Mouse (Mus musculus) heart, embryonic 10.5 days (tissue): Measurements from ENCODE around the gene Nup214. TPM values are rescaled to one million over a fixed set of nuclear protein-coding genes. Genes with fewer than 3 reads are reported as not detected.
A peak's percentile ranks its signal among the peaks of the same experiment; 100 is the strongest.

Experiments used
- DNase-seq: peaks from one replicate; pipeline ENCODE4 v3.0.0-alpha.2; 2017; ENCODE audit warnings: low spot score
- H3K27ac ChIP-seq: fragments of 300-500 bp; sonication (generic); 2 replicates; pipeline ENCODE4 v1.5.1; 2016; ENCODE audit warnings: mild to moderate bottlenecking
- H3K27me3 ChIP-seq: fragments of 300-500 bp; sonication (generic); 2 replicates; pipeline ENCODE4 v1.6.1; 2016; ENCODE audit warnings: mild to moderate bottlenecking; ENCODE audit not compliant: poor library complexity, insufficient read depth, severe bottlenecking
- H3K36me3 ChIP-seq: fragments of 300-500 bp; sonication (generic); 2 replicates; pipeline ENCODE4 v1.6.1; 2016; ENCODE audit warnings: mild to moderate bottlenecking, moderate library complexity
- H3K4me1 ChIP-seq: fragments of 300-500 bp; sonication (generic); 2 replicates; pipeline ENCODE4 v1.6.1; 2016; ENCODE audit warnings: mild to moderate bottlenecking
- H3K4me3 ChIP-seq: fragments of 300-500 bp; sonication (generic); 2 replicates; pipeline ENCODE4 v1.5.1; 2016; ENCODE audit warnings: mild to moderate bottlenecking, moderate library complexity
- H3K9me3 ChIP-seq: fragments of 300-500 bp; sonication (generic); 2 replicates; pipeline ENCODE4 v1.6.1; 2016; ENCODE audit warnings: mild to moderate bottlenecking, moderate library complexity
- WGBS: fragments of 180-500 bp; shearing (Covaris S2); methylation state at CpG from one replicate; pipeline ENCODE4 v1.1.7; 2016; 5-methylcytosine and 5-hydroxymethylcytosine counted together
- polyA plus RNA-seq: library from polyadenylated mRNA; unstranded; fragments of >200 nt; fragmentation: Nextera tagmentation; extraction: Ambion mirVana; gene quantifications from 2 replicates; pipeline ENCODE4 v1.2.1, GENCODE M21; 2016

Nup214 gene
- 76.5 and 83.8 TPM in 2 replicates for polyA plus RNA-seq

- peak; percentile 99 for DNase-seq
- WGBS: under 1% methylated on average over 60 of the region's 60 CpGs
- Histone ChIP-seq H3K4me3 (peak within 1 kb of the TSS; percentile 98), H3K36me3 (peaks cover 60% of the 10 kb centered on the region), H3K4me1 (peaks cover 13% of the 10 kb centered on the region), H3K27me3 (no peaks in the 10 kb centered on the region), H3K27ac (peak within 1 kb of the TSS; percentile 91), H3K9me3 (no peaks in the 10 kb centered on the region)
These were observed at the start of gene Nup214 for GRCm38 (mm10) chr2:31974141-31974808. Nup214 (plus strand) TSS chr2:31974436.

DNA sequence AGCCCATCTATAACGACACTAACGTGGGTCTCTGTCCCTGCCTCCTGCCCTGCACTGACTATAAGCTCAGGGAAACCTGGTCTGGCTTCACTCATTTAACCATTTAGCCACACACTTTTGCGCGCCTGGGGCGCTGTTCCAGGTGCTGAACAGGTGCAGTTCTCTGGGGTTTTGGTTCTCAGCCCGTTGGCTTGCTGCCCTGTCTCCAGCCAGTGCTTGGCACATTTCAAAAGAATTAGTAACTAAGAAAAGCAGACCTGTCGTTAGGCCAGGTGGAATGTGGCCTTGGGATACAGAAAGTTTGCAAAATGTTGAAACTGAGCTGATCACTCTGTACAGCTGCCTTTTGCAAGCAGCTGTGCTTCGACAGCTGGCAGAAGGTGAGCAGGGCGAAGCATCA is 49.4 kb upstream of the Nup214 start:
- Histone ChIP-seq H3K27me3 (peaks cover 51% of the 10 kb centered on the region), H3K9me3 (no peaks in the 10 kb centered on the region), H3K27ac (no peak overlapping the region), H3K4me1 (no peaks in the 10 kb centered on the region), H3K36me3 (no peaks in the 10 kb centered on the region), H3K4me3 (no peak overlapping the region)
- 29% methylated on average over 9 of the region's 9 CpGs for WGBS
- no peak for DNase-seq

DNA sequence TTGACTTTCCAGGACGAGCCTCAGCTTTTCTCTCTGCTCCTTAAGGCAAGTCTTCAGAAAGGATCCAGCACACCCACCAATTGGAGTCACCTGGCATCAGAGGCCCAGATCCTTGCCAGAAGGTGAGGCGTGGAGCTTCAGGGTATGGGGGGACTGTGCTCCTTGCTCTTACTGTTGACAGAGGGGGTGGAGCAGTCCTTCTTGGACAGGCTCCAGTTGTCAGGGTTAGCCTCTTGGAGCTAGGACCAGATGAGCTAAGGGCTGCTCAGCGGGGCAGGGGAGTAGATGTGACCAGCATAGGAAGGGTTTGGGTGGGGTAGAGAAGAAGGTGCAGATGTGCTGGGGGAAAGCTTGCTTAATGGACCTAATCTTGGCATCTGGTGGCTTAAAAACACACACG is 48.3 kb upstream of the Nup214 start:
- H3K27me3 ChIP-seq: peaks cover 49% of the 10 kb centered on the region
- no peaks in the 10 kb centered on the region for H3K9me3 ChIP-seq
- DNase-seq: no peak
- H3K4me1 ChIP-seq: 0 out of 2 replicates have a peak, but pooled peaks cover 1% of the 10 kb centered on the region
- no peak overlapping the region for H3K4me3 ChIP-seq
- no peak overlapping the region for H3K27ac ChIP-seq
- WGBS: 54% methylated on average over 4 of the region's 4 CpGs
- H3K36me3 ChIP-seq: no peaks in the 10 kb centered on the region

DNA sequence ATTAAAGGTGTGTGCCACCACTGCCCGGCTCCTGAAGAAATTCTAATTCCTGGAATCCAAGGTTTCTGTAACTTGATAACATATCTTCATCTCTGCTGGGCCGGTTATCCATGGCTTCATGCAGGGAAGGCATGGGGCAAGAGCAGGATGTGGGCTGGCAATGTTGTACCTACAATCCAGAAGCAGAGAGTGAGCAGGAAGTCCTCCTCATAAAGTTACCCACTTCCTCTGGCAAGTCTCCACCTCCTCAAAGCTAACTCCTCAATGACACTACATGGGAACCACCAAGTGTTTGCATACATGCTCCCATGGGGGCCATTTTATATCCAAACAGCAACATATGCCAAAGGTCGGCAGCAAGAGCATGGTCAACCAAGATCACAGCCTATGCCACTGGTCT is 44.6 kb upstream of the Nup214 start:
- Histone ChIP-seq H3K27ac (no peak overlapping the region), H3K27me3 (peaks cover 26% of the 10 kb centered on the region), H3K4me1 (0 out of 2 replicates have a peak, but pooled peaks cover 3% of the 10 kb centered on the region), H3K36me3 (no peaks in the 10 kb centered on the region), H3K4me3 (no peak overlapping the region), H3K9me3 (no peaks in the 10 kb centered on the region)
- DNase-seq: no peak
- whole genome bisulfite sequencing: 83% methylated on average over 3 of the region's 3 CpGs

- peaks cover 12% of the 10 kb centered on the region; the same call in 1 of the 2 replicates for H3K27me3 ChIP-seq
- H3K9me3 ChIP-seq: no peaks in the 10 kb centered on the region
- DNase-seq: no peak
- H3K36me3 ChIP-seq: no peaks in the 10 kb centered on the region
- 54% methylated on average over 4 of the region's 4 CpGs for WGBS
- H3K4me3 ChIP-seq: no peak overlapping the region
- H3K4me1 ChIP-seq: peaks cover 13% of the 10 kb centered on the region
- no peak overlapping the region for H3K27ac ChIP-seq
These were observed 39.7 kb upstream of the Nup214 start for GRCm38 (mm10) chr2:31934551-31934950.

DNA sequence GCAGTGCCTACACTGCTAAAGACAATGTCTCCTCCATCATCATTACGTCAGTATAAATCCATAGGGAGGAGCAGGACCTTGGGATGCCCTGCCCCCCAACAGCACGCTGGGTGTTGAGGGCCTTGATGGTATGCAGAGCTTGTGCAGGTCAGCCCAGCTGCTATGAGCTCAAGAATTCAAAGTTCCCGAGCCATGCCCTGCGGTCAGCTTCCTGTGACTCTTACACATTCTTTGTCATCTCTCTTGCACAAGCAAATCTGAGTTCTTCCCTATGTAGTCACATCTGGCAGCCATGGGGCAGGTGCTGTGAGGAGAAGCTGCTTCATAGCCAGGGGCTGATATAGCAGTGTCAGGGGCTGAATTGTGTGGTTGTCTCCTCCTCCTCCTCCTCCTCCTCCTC is 39.2 kb upstream of the Nup214 start:
- Histone ChIP-seq H3K36me3 (no peaks in the 10 kb centered on the region), H3K27ac (no peak overlapping the region), H3K4me3 (no peak overlapping the region), H3K4me1 (peaks cover 13% of the 10 kb centered on the region), H3K9me3 (no peaks in the 10 kb centered on the region), H3K27me3 (peaks cover 12% of the 10 kb centered on the region; the same call in 1 of the 2 replicates)
- WGBS: 24% methylated on average over 4 of the region's 4 CpGs
- no peak for DNase-seq

- Histone ChIP-seq H3K27ac (no peak overlapping the region), H3K9me3 (no peaks in the 10 kb centered on the region), H3K4me3 (no peak overlapping the region), H3K27me3 (no peaks in the 10 kb centered on the region; the same call in 1 of the 2 replicates), H3K4me1 (peaks cover 11% of the 10 kb centered on the region), H3K36me3 (no peaks in the 10 kb centered on the region)
- 76% methylated on average over 1 of the region's 1 CpGs for WGBS
- DNase-seq: no peak
These were observed 35.9 kb upstream of the Nup214 start for GRCm38 (mm10) chr2:31938298-31938697.

DNA sequence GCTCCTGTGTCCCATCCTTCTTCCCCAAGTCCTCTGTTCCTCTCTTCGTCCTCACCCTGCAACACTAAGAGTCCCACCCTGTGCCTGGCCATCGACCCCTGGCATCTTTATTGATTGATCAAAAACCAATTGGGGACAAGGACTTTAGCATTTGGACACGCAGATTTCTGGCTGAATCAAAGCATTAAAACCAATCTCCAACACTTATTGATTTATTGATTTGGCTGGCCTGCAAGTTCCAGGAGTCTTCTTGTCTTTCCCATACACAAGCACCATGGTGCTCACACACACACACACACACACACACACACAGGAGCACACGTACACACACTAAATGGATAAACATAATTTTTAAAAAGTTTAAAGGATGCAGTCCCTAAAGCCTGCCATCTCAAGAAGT is 31.2 kb upstream of the Nup214 start:
- Histone ChIP-seq H3K4me3 (no peak overlapping the region), H3K9me3 (no peaks in the 10 kb centered on the region), H3K36me3 (no peaks in the 10 kb centered on the region), H3K4me1 (no peaks in the 10 kb centered on the region), H3K27ac (no peak overlapping the region), H3K27me3 (no peaks in the 10 kb centered on the region; the same call in 1 of the 2 replicates)
- WGBS: 61% methylated on average over 4 of the region's 4 CpGs
- DNase-seq: no peak

GRCm38 (mm10) chr2:31945580-31945979 is 28.7 kb upstream of the Nup214 start:
- no peak overlapping the region for H3K27ac ChIP-seq
- no peak for DNase-seq
- 68% methylated on average over 2 of the region's 2 CpGs for WGBS

DNA sequence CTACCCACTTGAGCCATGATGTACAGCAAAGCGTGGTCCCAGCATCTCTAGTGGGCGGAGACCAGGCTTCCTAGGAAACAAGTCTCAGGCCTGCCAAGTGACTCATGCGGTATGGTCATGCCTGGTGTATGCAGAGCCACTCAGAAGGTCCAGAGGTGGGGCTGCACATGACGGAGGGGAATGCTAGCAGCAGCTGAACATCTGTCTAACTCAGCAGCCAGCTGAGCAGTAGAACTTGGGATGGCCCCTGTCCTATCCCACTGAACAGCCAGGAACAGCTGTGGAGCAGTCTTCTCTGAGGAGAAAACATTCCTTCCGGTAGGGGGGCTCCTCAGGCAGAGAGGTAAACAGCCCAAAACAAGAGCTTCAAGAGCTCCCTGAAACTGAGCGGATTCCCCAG is 25.8 kb upstream of the Nup214 start:
- H3K9me3 ChIP-seq: no peaks in the 10 kb centered on the region
- H3K4me3 ChIP-seq: no peak overlapping the region
- H3K4me1 ChIP-seq: peaks cover 40% of the 10 kb centered on the region
- WGBS: 75% methylated on average over 6 of the region's 6 CpGs
- peaks cover 5% of the 10 kb centered on the region; the same call in 1 of the 2 replicates for H3K27me3 ChIP-seq
- peaks cover 10% of the 10 kb centered on the region for H3K36me3 ChIP-seq
- H3K27ac ChIP-seq: no peak overlapping the region
- no peak for DNase-seq

More at GRCm38 (mm10) chr2:31945580-31945979, 28.7 kb upstream of the Nup214 start:
- H3K4me3 ChIP-seq: no peak overlapping the region
- peaks cover 12% of the 10 kb centered on the region for H3K4me1 ChIP-seq
- H3K9me3 ChIP-seq: no peaks in the 10 kb centered on the region
- peaks cover 5% of the 10 kb centered on the region; the same call in 1 of the 2 replicates for H3K27me3 ChIP-seq
- H3K36me3 ChIP-seq: no peaks in the 10 kb centered on the region

DNA sequence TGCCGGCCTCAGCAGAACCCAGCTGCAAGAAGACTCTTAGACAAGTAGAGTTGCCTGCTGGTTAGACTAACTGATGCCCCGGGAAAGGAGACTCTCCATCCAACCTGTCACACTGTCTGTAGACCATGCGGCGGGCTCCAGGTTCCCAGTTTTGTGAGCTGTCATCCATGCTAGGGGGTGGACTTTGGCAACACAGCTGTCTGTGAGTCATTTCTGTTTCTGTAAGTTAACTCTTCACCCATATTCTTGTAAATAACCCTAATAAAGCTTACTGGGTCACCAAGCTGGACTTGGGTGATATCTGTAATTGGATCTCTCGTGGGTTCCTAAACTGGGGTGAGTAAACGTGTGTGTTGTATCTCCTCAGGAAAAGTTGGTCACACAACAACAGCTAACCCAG is 25.4 kb upstream of the Nup214 start:
- 67% methylated on average over 6 of the region's 6 CpGs for WGBS
- H3K4me1 ChIP-seq: peaks cover 45% of the 10 kb centered on the region
- no peak overlapping the region for H3K27ac ChIP-seq
- H3K36me3 ChIP-seq: peaks cover 10% of the 10 kb centered on the region
- H3K9me3 ChIP-seq: no peaks in the 10 kb centered on the region
- DNase-seq: no peak
- H3K27me3 ChIP-seq: peaks cover 5% of the 10 kb centered on the region; the same call in 1 of the 2 replicates
- H3K4me3 ChIP-seq: no peak overlapping the region

GRCm38 (mm10) chr2:31950058-31950871 is 24.0 kb upstream of the Nup214 start, which contains the start of gene Aif1l:
Aif1l (plus strand) TSS chr2:31950139.
- H3K27me3 ChIP-seq: peaks cover 5% of the 10 kb centered on the region; the same call in 1 of the 2 replicates
- peak; percentile 92 for DNase-seq
- peak within 1 kb of the TSS; percentile 93 for H3K27ac ChIP-seq
- H3K9me3 ChIP-seq: no peaks in the 10 kb centered on the region
- peak within 1 kb of the TSS; percentile 90 for H3K4me3 ChIP-seq
- peaks cover 10% of the 10 kb centered on the region for H3K36me3 ChIP-seq
- H3K4me1 ChIP-seq: peaks cover 59% of the 10 kb centered on the region
- WGBS: under 1% methylated on average over 64 of the region's 66 CpGs

- peaks cover 61% of the 10 kb centered on the region for H3K4me1 ChIP-seq
- H3K4me3 ChIP-seq: peak overlapping the region; percentile 90
- no peaks in the 10 kb centered on the region for H3K9me3 ChIP-seq
- H3K27ac ChIP-seq: peak overlapping the region; percentile 93
- 19% methylated on average over 9 of the region's 9 CpGs for WGBS
- peaks cover 10% of the 10 kb centered on the region for H3K36me3 ChIP-seq
- DNase-seq: no peak
- H3K27me3 ChIP-seq: peaks cover 5% of the 10 kb centered on the region; the same call in 1 of the 2 replicates
These were observed 23.3 kb upstream of the Nup214 start for GRCm38 (mm10) chr2:31950966-31951365.
